Mouse (Mus musculus): ENCODE measurements at regions not wholly inside any gene's neighbourhood (a gene's known extent, or its start where the extent isn't known, plus 50 kb on each side); places are given as distances from the start of the nearest gene placed in this dataset.

- H3K9ac ChIP-seq (ENCODE audit: low read depth, low read length): no peak overlapping the region
- H3K27ac ChIP-seq: no peak overlapping the region
- H3K4me1 ChIP-seq (replicated peaks; ENCODE audit: insufficient read depth, low read length): no peaks in the 10 kb centered on the region
- 51% methylated on average over 3 of the region's 3 CpGs for WGBS
- no peaks in the 10 kb centered on the region for H3K36me3 ChIP-seq (ENCODE audit: insufficient read depth, low read length)
- no peaks in the 10 kb centered on the region for H3K9me3 ChIP-seq (replicated peaks; ENCODE audit: low read length)
- DNase-seq (ENCODE audit: low spot score): peak; percentile 14
- peak; percentile 47; the same call in 1 of the 2 replicates for TF ChIP-seq CTCF (IDR thresholded peaks at IDR 0.05; ENCODE audit: low read depth)
- no peak overlapping the region for H3K4me3 ChIP-seq (replicated peaks; ENCODE audit: low read depth, low read length)
- no peak for ATAC-seq (replicated peaks; ENCODE audit: low FRiP score, low read depth)
- H3K4me2 ChIP-seq (ENCODE audit: low read length): no peak overlapping the region
- H3K27me3 ChIP-seq (ENCODE audit: insufficient read depth, low read length): no peaks in the 10 kb centered on the region
Observed at GRCm38 (mm10) chrX:81616397-81616796, 158.5 kb upstream of the 4930595M18Rik start.
